Mouse (Mus musculus) CD4-positive, CD25-positive, alpha-beta regulatory T cell, adult 2 months (primary cell): ENCODE measurements around the gene Ccdc141.

ENCODE experiments used
- DNase-seq: peaks from one replicate; pipeline ENCODE4 v3.0.0-alpha.2; 2012; ENCODE audit warnings: low read depth, low spot score

The Ccdc141 gene

GRCm38 (mm10) chr2:77170633-77171105 is at the start of gene Ccdc141:
Ccdc141 (minus strand) TSS chr2:77170636.
- no peak for DNase-seq

- DNase-seq = no peak
Measured at GRCm38 (mm10) chr2:77212885-77213284, 42.4 kb upstream of the Ccdc141 start.

GRCm38 (mm10) chr2:77206951-77207350 is 36.5 kb upstream of the Ccdc141 start:
- no peak for DNase-seq

- DNase-seq = peak; percentile 45
Measured at GRCm38 (mm10) chr2:77203916-77204315, 33.5 kb upstream of the Ccdc141 start.

- no peak for DNase-seq
Measured at GRCm38 (mm10) chr2:77201900-77202299, 31.5 kb upstream of the Ccdc141 start.

GRCm38 (mm10) chr2:77200958-77201614 is 30.6 kb upstream of the Ccdc141 start:
- DNase-seq = no peak

- no peak for DNase-seq
Measured at GRCm38 (mm10) chr2:77200379-77200778, 29.9 kb upstream of the Ccdc141 start.

- DNase-seq = no peak
Measured at GRCm38 (mm10) chr2:77198246-77198645, 27.8 kb upstream of the Ccdc141 start.

GRCm38 (mm10) chr2:77196819-77197218 is 26.4 kb upstream of the Ccdc141 start:
- DNase-seq = no peak

GRCm38 (mm10) chr2:77195056-77195455 is 24.6 kb upstream of the Ccdc141 start:
- DNase-seq = no peak

- DNase-seq = no peak
Measured at GRCm38 (mm10) chr2:77191811-77192210, 21.4 kb upstream of the Ccdc141 start.

GRCm38 (mm10) chr2:77190891-77191290 is 20.5 kb upstream of the Ccdc141 start:
- no peak for DNase-seq

GRCm38 (mm10) chr2:77190301-77190700 is 19.9 kb upstream of the Ccdc141 start:
- no peak for DNase-seq

- DNase-seq = no peak
Measured at GRCm38 (mm10) chr2:77189671-77190070, 19.2 kb upstream of the Ccdc141 start.

- no peak for DNase-seq
Measured at GRCm38 (mm10) chr2:77187501-77187900, 17.1 kb upstream of the Ccdc141 start.

GRCm38 (mm10) chr2:77186912-77187311 is 16.5 kb upstream of the Ccdc141 start:
- no peak for DNase-seq

- DNase-seq = no peak
Measured at GRCm38 (mm10) chr2:77184049-77184571, 13.7 kb upstream of the Ccdc141 start.

GRCm38 (mm10) chr2:77183646-77184045 is 13.2 kb upstream of the Ccdc141 start:
- DNase-seq = no peak

- DNase-seq = no peak
Measured at GRCm38 (mm10) chr2:77182996-77183380, 12.6 kb upstream of the Ccdc141 start.

- DNase-seq = no peak
Measured at GRCm38 (mm10) chr2:77182271-77182995, 12.0 kb upstream of the Ccdc141 start.

- DNase-seq = no peak
Measured at GRCm38 (mm10) chr2:77177472-77177871, 7.0 kb upstream of the Ccdc141 start.

- DNase-seq = peak; percentile 9
Measured at GRCm38 (mm10) chr2:77176413-77176812, 6.0 kb upstream of the Ccdc141 start.

- DNase-seq = no peak
Measured at GRCm38 (mm10) chr2:77175411-77175810, 5.0 kb upstream of the Ccdc141 start.
